Mouse (Mus musculus) heart, postnatal 0 days (tissue): Measurements from ENCODE around the gene Mcat.

Experiments
- CTCF ChIP-seq: IDR thresholded peaks from 2 replicates; pipeline ENCODE4 v1.5.1; 2016; ENCODE audit warnings: antibody characterized with exemption, control low read depth, low read depth
- EP300 ChIP-seq: IDR thresholded peaks from 2 replicates; pipeline ENCODE4 v1.6.1; 2016; ENCODE audit warnings: antibody characterized with exemption, low read depth

GRCm38 (mm10) chr15:83569682-83570081 is 6.1 kb upstream of the Mcat start:
- TF ChIP-seq CTCF (no peak), EP300 (no peak)
